In genomic region chr7:96703958-96704357, GRCm38 (mm10) we compare ENCODE assay signal across 24 mouse cellular contexts.
A peak's percentile ranks its signal among the peaks of the same experiment; 100 is the strongest.
DNase-seq lines count a peak whose midpoint lies in the region; ATAC-seq lines count a peak whose summit lies in the region.
"Had no signal": no experiment of that assay in that cellular context is flagged by ENCODE, and none has a peak within 500 bp of the region (broad histone marks: within the 10 kb centered on the region; RNA-seq: fewer than 3 reads in every experiment).

No protein-coding gene starts in this region.

- no peak overlapping the region for H3K4me3 ChIP-seq in lung, embryonic 16.5 days (ENCODE audit: low read length)
- H3K4me3 ChIP-seq: forebrain, embryonic 12.5 days; gastrocnemius, adult 2 months; heart, embryonic 12.5 days; hindbrain, embryonic 12.5 days; left cerebral cortex, adult 2 months; limb, embryonic 10.5 days; neural tube, embryonic 12.5 days; stomach, embryonic 15.5 days had no signal

- no peak overlapping the region for H3K4me2 ChIP-seq in lung, embryonic 16.5 days (ENCODE audit: low read depth, low read length)
- H3K4me2 ChIP-seq: forebrain, embryonic 12.5 days; heart, embryonic 12.5 days; hindbrain, embryonic 12.5 days; neural tube, embryonic 12.5 days; stomach, embryonic 15.5 days had no signal

- no peaks in the 10 kb centered on the region for H3K36me3 ChIP-seq in lung, embryonic 16.5 days (ENCODE audit: control insufficient read depth, insufficient read depth, low read length)
- H3K36me3 ChIP-seq: heart, embryonic 12.5 days; stomach, embryonic 15.5 days had no signal

- H3K4me1 ChIP-seq in lung, embryonic 16.5 days (replicated peaks; ENCODE audit: control insufficient read depth, insufficient read depth, low read length) = no peaks in the 10 kb centered on the region; the same call in 1 of the 2 replicates
- H3K4me1 ChIP-seq: heart, embryonic 12.5 days; hindbrain, embryonic 12.5 days; stomach, embryonic 15.5 days had no signal

- H3K27me3 ChIP-seq in lung, embryonic 16.5 days (ENCODE audit: control insufficient read depth, insufficient read depth, low read depth, low read length) = no peaks in the 10 kb centered on the region
- H3K27me3 ChIP-seq: hindbrain, embryonic 12.5 days; neural tube, embryonic 12.5 days; stomach, embryonic 15.5 days had no signal

- 61% methylated on average over 16 of the region's 16 CpGs for WGBS in lung, embryonic 16.5 days

- DNase-seq in heart, adult 11 months = peak; percentile 83
- DNase-seq in heart, postnatal 14 days = no peak
- DNase-seq in lung, postnatal 36 days = no peak
- peak; percentile 32 for DNase-seq in MEL-GATA-1-ER (ENCODE audit: extremely low read depth, low read depth)
- DNase-seq in cerebellum, postnatal 14 days = no peak
- DNase-seq: adrenal gland, postnatal 25 days; cerebellum, adult 8-10 months; gastrocnemius, adult 2 months; heart, adult 18-20 months; heart, postnatal 10 days; liver, postnatal 0 days; midbrain, embryonic 14.5 days; thymus, postnatal 25 days had no signal

- no peak overlapping the region for H3K9ac ChIP-seq in lung, embryonic 16.5 days (ENCODE audit: low read length)
- H3K9ac ChIP-seq: forebrain, embryonic 12.5 days; heart, embryonic 12.5 days; hindbrain, embryonic 12.5 days; liver, postnatal 0 days; neural tube, embryonic 12.5 days; stomach, embryonic 15.5 days had no signal

- no peak overlapping the region for H3K27ac ChIP-seq in lung, embryonic 16.5 days (ENCODE audit: low read length)
- H3K27ac ChIP-seq: forebrain, embryonic 12.5 days; gastrocnemius, adult 2 months; hindbrain, embryonic 12.5 days; kidney, postnatal 0 days; left cerebral cortex, adult 2 months; limb, embryonic 10.5 days; neural tube, embryonic 12.5 days; stomach, embryonic 15.5 days had no signal

- intact Hi-C loops in heart, postnatal 14 days (cut with DNase I) = no loop called here

- peak; percentile 19; the same call in 1 of the 2 replicates for ATAC-seq in lung, embryonic 16.5 days (ENCODE audit: low read depth)
- ATAC-seq in megakaryocyte progenitor cell, adult 5-6 weeks (replicated peaks; ENCODE audit: poor library complexity) = peak; percentile 10; the same call in 1 of the 2 replicates
- ATAC-seq: intestine, postnatal 0 days; liver, postnatal 0 days had no signal

- no peaks in the 10 kb centered on the region for H3K9me3 ChIP-seq in lung, embryonic 16.5 days (ENCODE audit: control insufficient read depth, low read length)
- H3K9me3 ChIP-seq: forebrain, embryonic 12.5 days; heart, embryonic 12.5 days; hindbrain, embryonic 12.5 days; limb, embryonic 10.5 days; neural tube, embryonic 12.5 days; stomach, embryonic 15.5 days had no signal

Comparison
In these comparisons a context has a peak if more than half of its experiments do, and no peak if none do; other contexts are left out.
1. DNase-seq: peak in heart, adult 11 months (single experiment) and MEL-GATA-1-ER (single experiment); none in heart, postnatal 14 days (0 of 2), lung, postnatal 36 days (single experiment) and cerebellum, postnatal 14 days (0 of 2).